Mouse (Mus musculus) CH12.LX (cell line): Measurements from ENCODE around the gene Rbmx. TPM values are rescaled to one million over a fixed set of nuclear protein-coding genes. Genes with fewer than 3 reads are reported as not detected.
A peak's percentile ranks its signal among the peaks of the same experiment; 100 is the strongest.

Experiments
- DNase-seq: peaks from one replicate; pipeline ENCODE4 v3.0.0-alpha.2; 2013; ENCODE audit errors: extremely low read depth
- H3K27ac ChIP-seq: 2 replicates; pipeline ENCODE4 v1.5.1; 2012; ENCODE audit warnings: low read depth, mild to moderate bottlenecking, control low read depth, moderate library complexity; ENCODE audit not compliant: insufficient read depth
- H3K27me3 ChIP-seq: replicated peaks from 2 replicates; pipeline ENCODE3; 2012; ENCODE audit warnings: inconsistent platforms
- H3K36me3 ChIP-seq, 2 experiments: replicated peaks in 1 of 2; 2 replicates each; pipeline versions ENCODE3 to v1.6.1; 2012; ENCODE audit warnings: inconsistent platforms in 1 of 2, low read length in 1 of 2, mild to moderate bottlenecking in 1 of 2, mixed read lengths in 1 of 2, moderate library complexity in 1 of 2; ENCODE audit not compliant: control insufficient read depth in 1 of 2, insufficient read depth in 1 of 2
- H3K4me1 ChIP-seq, 2 experiments: 2 replicates each; pipeline ENCODE4 v1.6.1; 2012; ENCODE audit warnings: inconsistent platforms in 1 of 2, moderate library complexity in 1 of 2; ENCODE audit not compliant: insufficient read depth in 2 of 2, control insufficient read depth in 1 of 2
- H3K4me2 ChIP-seq: 2 replicates; pipeline ENCODE4 v1.6.1; 2012; ENCODE audit warnings: low read depth, mild to moderate bottlenecking, control low read depth; ENCODE audit not compliant: poor library complexity, insufficient read depth, severe bottlenecking
- H3K4me3 ChIP-seq, 3 experiments: fragments of 150-350 bp in 1 of 3; sonication (generic) in 1 of 3; replicated peaks in 1 of 3; 2 replicates each; pipeline versions ENCODE3 to v1.5.1; 2011 to 2012; ENCODE audit warnings: low read depth in 2 of 3, low read length in 2 of 3, mild to moderate bottlenecking in 2 of 3, moderate library complexity in 2 of 3, control low read depth in 1 of 3, improper control_type of control experiment in 1 of 3, inconsistent platforms in 1 of 3, mixed read lengths in 1 of 3; ENCODE audit not compliant: poor library complexity in 1 of 3
- H3K79me2 ChIP-seq: replicated peaks from 2 replicates; pipeline ENCODE4 v1.6.1; 2012; ENCODE audit warnings: mild to moderate bottlenecking, moderate library complexity; ENCODE audit not compliant: control insufficient read depth, poor library complexity, insufficient read depth, severe bottlenecking; ENCODE audit errors: extremely low read depth
- H3K9ac ChIP-seq: 2 replicates; pipeline ENCODE4 v1.6.1; 2012; ENCODE audit warnings: low read depth, mild to moderate bottlenecking, control low read depth, moderate library complexity; ENCODE audit not compliant: insufficient read depth
- H3K9me3 ChIP-seq: replicated peaks from 2 replicates; pipeline ENCODE3; 2012; ENCODE audit warnings: low read length, inconsistent platforms, mixed read lengths
- BHLHE40 ChIP-seq: IDR thresholded peaks from 2 replicates; pipeline ENCODE4 v1.6.1; 2011; ENCODE audit warnings: mild to moderate bottlenecking, low read depth, low read length, improper control_type of control experiment
- CTCF ChIP-seq, 2 experiments: IDR thresholded peaks in 1 of 2; conservative IDR thresholded peaks in 1 of 2; 2 replicates each; pipeline ENCODE4 v1.5.1; 2011 to 2012; ENCODE audit warnings: low read depth in 2 of 2, low read length in 2 of 2, improper control_type of control experiment in 1 of 2, inconsistent platforms in 1 of 2, mild to moderate bottlenecking in 1 of 2, moderate library complexity in 1 of 2
- EP300 ChIP-seq: IDR thresholded peaks from 2 replicates; pipeline ENCODE4 v1.6.1; 2011; ENCODE audit warnings: low read length, improper control_type of control experiment
- MAFK ChIP-seq: IDR thresholded peaks from 2 replicates; pipeline ENCODE4 v1.6.1; 2011; ENCODE audit warnings: low read length, improper control_type of control experiment; ENCODE audit not compliant: insufficient replicate concordance
- MEF2A ChIP-seq: IDR thresholded peaks from 2 replicates; pipeline ENCODE4 v1.6.1; 2014; ENCODE audit warnings: low read depth, mild to moderate bottlenecking, inconsistent platforms, low read length, improper control_type of control experiment, borderline replicate concordance
- MXI1 ChIP-seq: IDR thresholded peaks from 2 replicates; pipeline ENCODE4 v1.6.1; 2011; ENCODE audit warnings: mild to moderate bottlenecking, low read depth, low read length, improper control_type of control experiment
- MYC ChIP-seq: IDR thresholded peaks from 2 replicates; pipeline ENCODE4 v1.6.1; 2011; ENCODE audit warnings: low read depth, mild to moderate bottlenecking, improper control_type of control experiment, low read length
- RAD21 ChIP-seq: IDR thresholded peaks from 2 replicates; pipeline ENCODE4 v1.6.1; 2011; ENCODE audit warnings: low read depth, mild to moderate bottlenecking, low read length, improper control_type of control experiment, moderate library complexity
- RCOR1 ChIP-seq: conservative IDR thresholded peaks from 2 replicates; pipeline ENCODE4 v1.6.1; 2012; ENCODE audit warnings: low read depth, mild to moderate bottlenecking, inconsistent platforms, low read length, improper control_type of control experiment
- SIN3A ChIP-seq: IDR thresholded peaks from 2 replicates; pipeline ENCODE4 v1.6.1; 2012; ENCODE audit warnings: low read length, improper control_type of control experiment, inconsistent platforms
- SMC3 ChIP-seq: IDR thresholded peaks from 2 replicates; pipeline ENCODE4 v1.6.1; 2011; ENCODE audit warnings: low read depth, low read length, improper control_type of control experiment
- TBP ChIP-seq: conservative IDR thresholded peaks from 2 replicates; pipeline ENCODE4 v1.6.1; 2011; ENCODE audit warnings: low read depth, low read length, improper control_type of control experiment
- UBTF ChIP-seq: IDR thresholded peaks from 2 replicates; pipeline ENCODE4 v1.6.1; 2012; ENCODE audit warnings: low read depth, mild to moderate bottlenecking, inconsistent platforms, low read length, improper control_type of control experiment, moderate library complexity
- ZKSCAN1 ChIP-seq: IDR thresholded peaks from 2 replicates; pipeline ENCODE4 v1.6.1; 2012; ENCODE audit warnings: low read depth, inconsistent platforms, low read length, improper control_type of control experiment, borderline replicate concordance
- ZNF384 ChIP-seq: IDR thresholded peaks from 2 replicates; pipeline ENCODE4 v1.6.1; 2012; ENCODE audit warnings: low read depth, low read length, improper control_type of control experiment, inconsistent platforms
- dilution Hi-C: fragments of 300-500 bp; cut with MboI; formaldehyde crosslinking; loops from 2 replicates; pipeline ENCODE4 v1.14.3; 2020; ENCODE audit warnings: low sequenced_read_pairs; ENCODE audit not compliant: extremely low pct_unique_long_range_greater_than_20kb, extremely low pct_ligation_motif_present
- in situ Hi-C: fragments of 300-500 bp; cut with MboI; formaldehyde crosslinking; loops from 3 replicates; pipeline ENCODE4 v1.14.3; 2019; ENCODE audit warnings: low sequenced_read_pairs, low pct_ligation_motif_present, low pct_unique_long_range_greater_than_20kb, mixed read lengths
- polyA plus RNA-seq: library from polyadenylated mRNA; unstranded; fragments of >175 nt; gene quantifications from 2 replicates; pipeline ENCODE4 v1.2.1, GENCODE M21; 2012; ENCODE audit warnings: low read depth; ENCODE audit not compliant: insufficient read length
- total RNA-seq, 2 experiments: library from RNA; depleted of rRNA; stranded (reverse); fragments of 300-350 nt in 1 of 2; fragments of >200 nt in 1 of 2; gene quantifications; 2 replicates each; pipeline ENCODE4 v1.2.3; 2012 to 2014

The Rbmx gene
- total and polyA plus RNA-seq, 3 experiments = 24.6 to 56.3 (median 27.8) TPM

DNA sequence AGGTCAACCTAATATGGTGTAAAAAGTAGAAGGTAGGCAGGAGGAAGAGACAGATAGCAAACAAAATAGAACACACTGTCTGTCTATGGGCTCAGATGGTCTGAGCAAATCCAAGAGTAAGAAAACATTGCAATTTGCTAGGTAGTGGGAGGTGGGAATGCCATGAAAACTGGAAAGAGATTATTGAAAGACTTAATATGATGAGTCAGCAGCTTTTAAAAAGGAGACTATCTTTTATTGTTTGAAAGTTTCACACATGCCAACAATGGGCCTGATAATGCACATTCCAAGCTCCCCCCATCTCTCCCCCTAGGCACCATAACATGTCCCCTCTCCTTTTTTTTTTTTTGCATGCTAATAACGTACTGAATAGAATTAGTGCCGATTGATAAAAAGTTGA lies 41.1 kb upstream of the Rbmx start:
- no peak for TF ChIP-seq EP300
- peak; percentile 80 for TF ChIP-seq MAFK
- TF ChIP-seq, all 38 proteins: peak for 1
- Histone ChIP-seq H3K4me3 (no peak overlapping the region), H3K4me2 (no peak overlapping the region), H3K79me2 (no peaks in the 10 kb centered on the region), H3K4me1 (no peaks in the 10 kb centered on the region), H3K36me3 (no peaks in the 10 kb centered on the region), H3K27ac (no peak overlapping the region), H3K27me3 (no peaks in the 10 kb centered on the region), H3K9me3 (no peaks in the 10 kb centered on the region), H3K9ac (no peak overlapping the region)
- DNase-seq = no peak
- dilution Hi-C loops = no loop called here
- in situ Hi-C loops = loop anchor here (25.0 kb wide), 1 partner anchor 228 kb away; no protein-coding TSS in a partner anchor

DNA sequence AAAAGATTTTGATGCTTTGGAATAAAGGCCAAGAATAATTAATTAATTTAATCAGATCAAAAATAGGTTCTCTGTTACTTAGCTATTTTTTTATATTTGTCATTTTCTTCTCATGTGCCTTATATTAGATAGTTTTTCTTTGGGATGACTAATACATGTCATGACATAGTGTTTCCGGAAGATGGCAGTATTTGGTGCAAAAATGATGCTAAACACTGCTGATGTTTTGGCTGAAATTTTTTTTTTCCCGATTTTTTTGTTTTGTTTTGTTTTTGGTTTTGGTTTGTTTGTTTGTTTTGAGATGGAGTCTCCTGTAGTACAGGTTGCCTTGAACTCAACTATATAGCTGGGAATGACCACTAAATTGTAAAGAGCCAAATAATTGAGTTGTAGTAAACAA lies 38.8 kb upstream of the Rbmx start:
- TF ChIP-seq RAD21 = peak; percentile 75
- no peak for TF ChIP-seq MEF2A
- no peak for TF ChIP-seq MYC
- TF ChIP-seq RCOR1 = no peak
- no peak for TF ChIP-seq TBP
- TF ChIP-seq SIN3A = no peak
- no peak for TF ChIP-seq MXI1
- peak; percentile 57 for TF ChIP-seq SMC3
- no peak for TF ChIP-seq UBTF
- TF ChIP-seq MAFK = no peak
- peak; percentile 88 for TF ChIP-seq ZNF384
- no peak for TF ChIP-seq BHLHE40
- peak in 1 of 2 experiments; percentile 69; a peak in 2 of 4 replicates for TF ChIP-seq CTCF (conservative IDR thresholded peaks at IDR 0.05 in 1 of 2, IDR thresholded peaks at IDR 0.05 in 1 of 2; ENCODE audit: low read depth in 2 of 2, low read length in 2 of 2)
- TF ChIP-seq ZKSCAN1 = no peak; the same call in 1 of the 2 replicates
- dilution Hi-C loops (no loop called here), in situ Hi-C loops (loop anchor here (25.0 kb wide), 1 partner anchor 231 kb away; no protein-coding TSS in a partner anchor)
- no peaks in the 10 kb centered on the region for H3K79me2 ChIP-seq
- H3K27ac ChIP-seq = no peak overlapping the region
- no peaks in the 10 kb centered on the region for H3K4me1 ChIP-seq
- no peaks in the 10 kb centered on the region for H3K27me3 ChIP-seq
- no peak overlapping the region for H3K4me3 ChIP-seq
- no peak overlapping the region for H3K9ac ChIP-seq
- peak; percentile 18 for DNase-seq
- H3K9me3 ChIP-seq = no peaks in the 10 kb centered on the region
- H3K4me2 ChIP-seq = no peak overlapping the region
- H3K36me3 ChIP-seq = no peaks in the 10 kb centered on the region
